Mouse (Mus musculus): ENCODE data around the gene Tjp3. TPM values are rescaled to one million over a fixed set of nuclear protein-coding genes. Genes with fewer than 3 reads are reported as not detected.

The Tjp3 gene
- polyA plus RNA-seq, 1 experiment from 2014 or later, result 0.35 TPM

DNA sequence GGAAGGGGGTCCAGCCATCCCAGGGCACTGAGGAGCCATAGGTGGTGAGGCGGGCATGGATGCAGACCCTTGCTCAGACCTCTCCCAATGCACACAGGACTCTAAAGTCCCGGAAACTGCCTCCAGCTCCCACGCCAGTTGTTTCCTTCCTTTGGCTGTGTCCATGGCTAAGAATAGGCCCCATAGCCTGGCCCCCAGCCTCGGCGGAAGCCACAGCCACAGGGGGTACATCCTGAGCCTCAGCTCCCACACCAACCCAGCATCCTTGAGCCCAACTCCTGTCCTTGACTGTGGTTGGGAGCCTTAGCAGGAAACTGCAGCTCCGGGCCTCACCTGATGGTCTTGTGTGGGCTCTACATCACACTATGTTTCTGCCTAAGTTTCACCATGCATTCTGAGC lies 35.5 kb upstream of the Tjp3 start:
- Histone ChIP-seq H3K36me3 (peaks cover 53% of the 10 kb centered on the region), H3K4me1 (replicated peaks) (peaks cover 63% of the 10 kb centered on the region)

DNA sequence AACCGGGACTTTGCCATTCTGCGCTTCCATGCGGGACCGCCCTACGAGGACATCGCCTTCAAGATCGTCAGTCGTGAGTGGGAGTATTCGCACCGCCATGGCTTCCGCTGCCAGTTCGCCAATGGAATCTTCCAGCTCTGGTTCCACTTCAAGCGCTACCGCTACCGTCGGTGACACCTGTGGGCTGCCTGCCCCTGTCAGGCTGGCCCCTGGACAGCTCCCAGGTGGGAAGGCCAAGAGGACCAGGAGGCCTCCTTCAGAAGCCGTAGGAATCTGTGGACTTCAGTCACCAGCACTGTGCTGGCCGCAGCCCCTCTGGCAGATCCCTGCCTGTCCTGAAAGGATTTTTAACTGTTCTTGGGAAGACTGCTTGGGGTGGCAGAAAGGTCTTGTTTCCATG lies 34.4 kb upstream of the Tjp3 start:
- ATAC-seq (ENCODE audit: low read depth) (no peak), DNase-seq (no peak)
- Histone ChIP-seq H3K9ac (no peak overlapping the region), H3K27me3 (no peaks in the 10 kb centered on the region), H3K27ac (peak overlapping the region; percentile 66; the same call in 1 of the 2 replicates), H3K36me3 (peaks cover 53% of the 10 kb centered on the region), H3K9me3 (replicated peaks) (no peaks in the 10 kb centered on the region), H3K4me1 (replicated peaks) (peaks cover 63% of the 10 kb centered on the region), H3K4me2 (no peak overlapping the region), H3K4me3 (replicated peaks) (no peak overlapping the region)
- WGBS (ENCODE audit: insufficient replicate concordance), result 92% methylated on average over 18 of the region's 18 CpGs

More for the DNA sequence above, 35.5 kb upstream of the Tjp3 start:
- Histone ChIP-seq H3K27me3 (no peaks in the 10 kb centered on the region), H3K9me3 (replicated peaks) (no peaks in the 10 kb centered on the region), H3K4me2 (0 out of 2 replicates have a peak overlapping the region, but pooled peaks have one; percentile 11), H3K27ac (peak overlapping the region; percentile 69), H3K9ac (no peak overlapping the region), H3K4me3 (replicated peaks) (no peak overlapping the region)
- ATAC-seq (ENCODE audit: low read depth) (no peak), DNase-seq (no peak)
- WGBS (ENCODE audit: insufficient replicate concordance), result 44% methylated on average over 6 of the region's 6 CpGs

DNA sequence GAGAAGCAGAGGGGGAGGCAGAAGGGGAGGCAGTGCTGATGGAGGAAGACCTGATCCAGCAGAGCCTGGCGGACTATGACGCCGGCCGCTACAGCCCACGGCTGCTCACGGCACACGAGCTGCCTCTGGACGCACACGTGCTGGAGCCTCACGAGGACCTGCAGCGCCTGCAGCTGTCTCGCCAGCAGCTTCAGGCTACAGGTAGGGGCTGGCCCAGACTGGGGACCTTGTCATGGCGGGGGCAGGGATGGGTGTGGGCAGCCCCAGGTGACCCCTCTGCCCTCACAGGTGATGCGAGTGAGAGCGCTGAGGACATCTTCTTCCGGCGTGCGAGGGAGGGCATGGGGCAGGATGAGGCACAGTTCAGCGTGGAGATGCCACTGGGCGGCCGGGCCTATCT lies 33.8 kb upstream of the Tjp3 start:
- Histone ChIP-seq H3K9me3 (replicated peaks) (no peaks in the 10 kb centered on the region), H3K4me2 (no peak overlapping the region), H3K4me1 (replicated peaks) (peaks cover 61% of the 10 kb centered on the region), H3K4me3 (replicated peaks) (no peak overlapping the region), H3K27me3 (no peaks in the 10 kb centered on the region), H3K9ac (no peak overlapping the region), H3K36me3 (peaks cover 53% of the 10 kb centered on the region), H3K27ac (no peak overlapping the region)
- 93% methylated on average over 21 of the region's 21 CpGs for WGBS (ENCODE audit: insufficient replicate concordance)
- ATAC-seq (ENCODE audit: low read depth), result no peak
- no peak for DNase-seq

DNA sequence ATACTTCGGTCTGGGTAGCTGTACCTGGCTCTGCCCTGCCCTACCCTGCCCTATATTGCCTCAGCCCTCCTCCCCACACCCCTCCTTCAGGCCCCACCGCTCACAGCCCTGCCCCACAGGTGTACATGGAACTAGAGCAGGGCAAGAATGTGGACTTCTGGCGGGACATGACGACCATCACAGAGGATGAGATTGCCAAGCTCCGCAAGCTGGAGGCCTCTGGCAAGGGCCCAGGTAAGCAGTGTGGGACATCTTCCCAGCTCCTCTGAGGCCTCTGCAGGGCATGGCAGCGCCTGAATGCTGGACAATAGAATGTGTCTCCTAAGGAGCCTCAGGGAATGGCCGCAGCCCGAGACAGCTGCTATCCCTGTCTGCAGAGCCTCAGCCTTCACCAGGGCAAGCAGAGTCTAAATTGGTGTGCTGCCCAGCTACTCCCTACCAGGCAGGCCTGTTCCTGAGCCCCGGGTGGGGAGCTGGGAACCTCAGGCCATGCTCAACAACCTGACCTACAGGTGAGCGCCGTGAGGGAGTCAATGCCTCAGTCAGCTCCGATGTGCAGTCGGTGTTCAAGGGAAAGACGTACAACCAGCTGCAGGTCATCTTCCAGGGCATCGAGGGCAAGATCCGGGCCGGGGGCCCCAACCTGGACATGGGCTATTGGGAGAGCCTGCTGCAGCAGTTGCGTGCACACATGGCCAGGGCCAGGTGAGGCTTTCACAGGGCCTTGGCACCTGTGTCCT lies 32.6 kb upstream of the Tjp3 start:
- no peaks in the 10 kb centered on the region for H3K27me3 ChIP-seq
- no peak overlapping the region for H3K27ac ChIP-seq
- no peak for ATAC-seq (ENCODE audit: low read depth)
- H3K9ac ChIP-seq, result no peak overlapping the region; the same call in 1 of the 2 replicates
- 95% methylated on average over 18 of the region's 18 CpGs for WGBS (ENCODE audit: insufficient replicate concordance)
- no peak overlapping the region for H3K4me2 ChIP-seq
- no peak overlapping the region for H3K4me3 ChIP-seq (replicated peaks)
- peaks cover 63% of the 10 kb centered on the region for H3K4me1 ChIP-seq (replicated peaks)
- DNase-seq, result no peak
- H3K9me3 ChIP-seq (replicated peaks), result no peaks in the 10 kb centered on the region
- peaks cover 54% of the 10 kb centered on the region for H3K36me3 ChIP-seq

DNA sequence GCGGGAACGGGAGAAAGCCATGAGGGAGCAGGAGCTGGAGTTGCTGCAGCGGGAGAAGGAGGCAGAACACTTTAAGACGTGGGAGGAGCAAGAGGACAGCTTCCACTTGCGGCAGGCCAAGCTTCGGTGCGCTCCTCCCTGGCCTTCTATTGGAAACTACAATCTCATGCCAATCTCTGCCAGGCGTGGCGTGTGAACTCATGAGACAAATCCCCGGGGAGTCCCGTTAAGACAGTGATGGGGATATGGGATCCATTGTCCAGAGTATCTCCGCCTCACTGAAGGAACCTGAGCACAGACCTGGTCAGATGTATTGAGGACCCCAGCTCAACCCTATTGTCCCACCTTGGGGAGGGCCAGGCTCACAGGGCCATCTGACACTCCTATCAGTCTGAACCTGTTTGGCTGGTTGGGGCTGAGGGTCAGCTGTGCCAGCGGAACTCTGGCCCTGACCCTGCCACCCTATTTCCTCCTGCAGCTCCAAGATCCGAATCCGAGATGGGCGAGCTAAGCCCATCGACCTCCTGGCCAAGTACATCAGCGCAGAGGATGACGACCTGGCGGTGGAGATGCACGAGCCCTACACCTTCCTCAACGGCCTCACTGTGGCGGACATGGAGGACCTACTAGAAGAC lies 31.9 kb upstream of the Tjp3 start:
- Histone ChIP-seq H3K4me3 (replicated peaks) (peak overlapping the region; percentile 99), H3K4me2 (no peak overlapping the region), H3K4me1 (replicated peaks) (peaks cover 64% of the 10 kb centered on the region), H3K27me3 (no peaks in the 10 kb centered on the region), H3K9ac (no peak overlapping the region; the same call in 1 of the 2 replicates), H3K9me3 (replicated peaks) (no peaks in the 10 kb centered on the region), H3K36me3 (peaks cover 61% of the 10 kb centered on the region), H3K27ac (no peak overlapping the region)
- DNase-seq (no peak), ATAC-seq (ENCODE audit: low read depth) (no peak)
- 89% methylated on average over 23 of the region's 23 CpGs for WGBS (ENCODE audit: insufficient replicate concordance)

DNA sequence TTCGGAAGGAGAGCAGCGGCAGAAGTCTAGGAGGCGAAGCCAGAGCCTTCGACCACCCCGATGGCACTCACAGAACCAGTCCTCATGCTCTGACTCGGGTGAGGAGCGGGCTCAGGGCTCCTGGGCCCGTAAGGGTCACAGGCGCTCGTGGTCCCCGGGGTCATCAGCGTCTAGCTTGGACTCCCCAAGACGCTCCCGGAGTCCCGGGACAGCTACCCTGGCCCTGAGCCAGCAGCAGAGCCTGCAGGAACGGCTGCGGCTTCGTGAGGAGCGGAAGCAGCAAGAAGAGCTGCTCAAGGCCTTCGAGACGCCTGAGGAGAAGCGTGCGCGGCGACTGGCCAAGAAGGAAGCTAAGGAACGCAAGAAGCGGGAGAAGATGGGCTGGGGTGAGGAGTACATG lies 31.1 kb upstream of the Tjp3 start:
- ATAC-seq (ENCODE audit: low read depth) (no peak), DNase-seq (no peak)
- Histone ChIP-seq H3K36me3 (peaks cover 69% of the 10 kb centered on the region), H3K27me3 (no peaks in the 10 kb centered on the region), H3K9ac (peak overlapping the region; percentile 97), H3K4me1 (replicated peaks) (peaks cover 64% of the 10 kb centered on the region), H3K4me3 (replicated peaks) (peak overlapping the region; percentile 99), H3K9me3 (replicated peaks) (no peaks in the 10 kb centered on the region), H3K4me2 (peak overlapping the region; percentile 95), H3K27ac (peak overlapping the region; percentile 78; the same call in 1 of the 2 replicates)
- WGBS (ENCODE audit: insufficient replicate concordance), result 94% methylated on average over 27 of the region's 27 CpGs

DNA sequence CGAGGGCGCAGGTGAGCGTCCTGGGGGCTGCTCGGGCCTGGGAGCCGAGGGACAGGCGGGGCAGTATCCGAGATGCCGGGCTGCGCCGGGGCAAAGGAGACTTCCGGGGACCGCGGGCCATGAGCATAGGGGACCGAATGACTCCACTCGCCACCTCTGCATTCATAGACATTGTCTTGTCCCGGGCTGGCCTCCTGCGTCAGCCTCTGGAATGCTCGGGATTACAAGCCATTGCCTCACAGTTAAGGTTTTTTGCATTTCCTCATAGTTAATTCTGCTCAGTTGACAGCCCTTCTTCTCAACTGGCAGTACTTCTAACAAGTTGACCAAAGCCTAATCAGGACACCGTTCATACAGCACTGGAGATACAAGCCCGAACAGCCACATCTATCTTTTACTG lies 30.1 kb upstream of the Tjp3 start:
- peak overlapping the region; percentile 95 for H3K4me2 ChIP-seq
- peaks cover 64% of the 10 kb centered on the region for H3K4me1 ChIP-seq (replicated peaks)
- peak overlapping the region; percentile 97 for H3K9ac ChIP-seq
- peaks cover 59% of the 10 kb centered on the region for H3K36me3 ChIP-seq
- H3K4me3 ChIP-seq (replicated peaks), result peak overlapping the region; percentile 99
- no peaks in the 10 kb centered on the region for H3K27me3 ChIP-seq
- H3K27ac ChIP-seq, result peak overlapping the region; percentile 78
- 1% methylated on average over 20 of the region's 20 CpGs for WGBS (ENCODE audit: insufficient replicate concordance)
- H3K9me3 ChIP-seq (replicated peaks), result no peaks in the 10 kb centered on the region
- ATAC-seq (ENCODE audit: low read depth) (no peak), DNase-seq (no peak)

DNA sequence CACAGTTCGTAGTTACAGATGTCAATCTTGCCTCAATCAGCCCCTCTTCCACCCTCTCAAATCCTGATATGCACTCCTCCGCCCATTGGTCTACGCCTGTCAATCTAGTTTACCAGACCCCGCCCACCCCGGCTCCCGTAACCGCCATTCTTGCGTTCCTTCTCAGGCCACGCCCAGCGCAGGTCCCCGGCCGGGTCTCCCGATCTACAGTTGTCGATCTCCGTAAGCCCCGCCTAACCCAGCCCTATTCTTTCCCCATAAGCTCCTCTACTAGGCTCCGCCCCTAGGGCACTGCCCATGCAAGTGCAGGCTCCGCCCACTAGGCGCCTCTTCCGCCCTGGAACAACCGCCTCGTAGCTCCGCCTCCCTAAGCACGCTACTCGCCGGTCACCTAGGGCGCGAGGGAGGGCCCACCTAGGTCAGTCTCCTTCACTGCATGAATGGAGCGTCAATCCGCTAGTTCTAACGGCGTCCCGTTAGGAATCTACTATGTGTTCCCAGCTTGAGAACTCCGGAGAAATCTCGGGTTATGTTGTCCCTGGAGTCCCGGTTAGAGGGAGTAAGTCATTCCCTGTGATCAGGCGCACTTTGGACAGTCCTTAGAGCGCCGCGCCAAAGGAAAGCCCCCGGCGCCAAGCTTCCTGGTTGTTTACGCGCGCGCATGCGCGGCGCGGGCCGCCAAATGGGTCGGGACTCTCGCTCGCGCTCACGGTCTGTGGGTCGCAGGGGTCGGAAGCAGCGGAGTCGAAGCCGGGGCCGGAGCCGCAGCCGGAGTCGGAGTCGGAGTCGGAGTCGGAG lies 29.4 kb upstream of the Tjp3 start, which contains the start of gene Cactin:
TSS of gene Cactin (plus strand) at position 554 of the 798 bp plus-strand sequence.
- Histone ChIP-seq H3K4me1 (replicated peaks) (peaks cover 64% of the 10 kb centered on the region), H3K9me3 (replicated peaks) (no peaks in the 10 kb centered on the region), H3K9ac (peak within 1 kb of the TSS; percentile 97), H3K27me3 (no peaks in the 10 kb centered on the region), H3K4me3 (replicated peaks) (peak within 1 kb of the TSS; percentile 99), H3K27ac (peak within 1 kb of the TSS; percentile 90), H3K4me2 (peak within 1 kb of the TSS; percentile 95), H3K36me3 (peaks cover 59% of the 10 kb centered on the region)
- DNase-seq (peak; percentile 100), ATAC-seq (ENCODE audit: low read depth) (peak; percentile 85)
- WGBS (ENCODE audit: insufficient replicate concordance), result under 1% methylated on average over 68 of the region's 68 CpGs

DNA sequence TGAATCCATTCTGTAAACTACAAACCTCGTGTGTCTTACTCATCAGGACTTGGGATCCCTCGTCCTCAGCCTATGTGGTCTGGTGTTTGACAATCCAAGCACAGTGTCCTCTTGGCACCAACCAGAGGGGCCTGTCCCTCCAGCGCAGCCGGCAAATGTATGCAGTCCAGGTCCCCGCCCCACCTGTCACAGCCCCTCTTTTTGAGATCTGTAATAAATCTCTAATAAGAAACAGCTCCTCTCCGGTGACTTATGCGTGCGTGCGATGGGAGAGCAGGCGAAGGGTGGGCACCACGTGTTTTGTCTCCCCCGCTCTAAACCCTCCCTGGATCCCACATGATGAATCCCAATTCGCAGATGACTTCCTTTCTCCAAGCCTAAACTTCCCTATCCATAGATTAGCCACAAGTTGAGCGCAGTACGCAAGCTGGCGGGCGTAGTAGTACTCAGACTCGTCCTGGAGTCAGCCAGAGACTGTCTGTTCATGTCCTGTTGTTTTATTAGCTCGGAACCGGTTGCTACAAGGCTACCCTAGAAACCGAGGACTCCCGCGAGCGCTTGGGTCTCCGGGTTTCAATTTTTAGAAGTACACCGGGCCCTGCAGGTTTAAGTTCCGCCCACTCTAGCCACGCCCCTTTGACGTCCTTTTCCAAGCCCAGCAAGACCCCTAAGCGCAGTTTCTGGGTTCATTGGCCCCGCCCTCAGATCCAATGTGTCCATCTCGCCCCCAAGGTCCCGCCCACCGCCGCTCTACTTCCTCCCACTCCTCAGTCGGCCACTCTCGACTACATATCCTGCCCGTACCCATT lies 28.6 kb upstream of the Tjp3 start:
- peak; percentile 96 for DNase-seq
- Histone ChIP-seq H3K27ac (peak overlapping the region; percentile 90), H3K36me3 (peaks cover 59% of the 10 kb centered on the region), H3K4me1 (replicated peaks) (peaks cover 67% of the 10 kb centered on the region), H3K4me2 (peak overlapping the region; percentile 95), H3K9me3 (replicated peaks) (no peaks in the 10 kb centered on the region), H3K27me3 (no peaks in the 10 kb centered on the region), H3K9ac (peak overlapping the region; percentile 80), H3K4me3 (replicated peaks) (peak overlapping the region; percentile 99)
- ATAC-seq (ENCODE audit: low read depth), result no peak
- WGBS (ENCODE audit: insufficient replicate concordance), result under 1% methylated on average over 38 of the region's 38 CpGs

DNA sequence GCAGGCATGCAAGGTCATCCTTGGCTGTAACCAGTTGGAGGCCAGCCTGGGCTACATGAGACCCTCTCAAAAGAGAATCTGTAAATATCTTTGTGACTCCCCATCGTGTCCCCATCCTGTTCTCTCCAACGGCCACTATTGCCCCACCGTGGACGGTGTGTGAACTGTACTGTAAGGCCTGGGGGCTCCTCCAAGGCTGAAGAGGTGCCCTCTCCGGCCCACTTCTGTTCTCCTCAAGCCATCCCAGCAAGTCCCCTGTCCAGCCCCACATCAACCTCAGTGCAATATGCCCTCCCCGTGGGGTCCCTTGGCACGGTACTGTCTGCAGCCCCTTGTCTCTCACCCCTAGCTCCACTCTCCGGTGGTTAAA lies 27.9 kb upstream of the Tjp3 start:
- peak overlapping the region; percentile 95 for H3K4me2 ChIP-seq
- H3K9ac ChIP-seq, result peak overlapping the region; percentile 80
- peaks cover 59% of the 10 kb centered on the region for H3K36me3 ChIP-seq
- no peaks in the 10 kb centered on the region for H3K27me3 ChIP-seq
- H3K4me3 ChIP-seq (replicated peaks), result peak overlapping the region; percentile 99
- peaks cover 67% of the 10 kb centered on the region for H3K4me1 ChIP-seq (replicated peaks)
- ATAC-seq (ENCODE audit: low read depth) (no peak), DNase-seq (no peak)
- H3K9me3 ChIP-seq (replicated peaks), result no peaks in the 10 kb centered on the region
- peak overlapping the region; percentile 90 for H3K27ac ChIP-seq
- 39% methylated on average over 8 of the region's 8 CpGs for WGBS (ENCODE audit: insufficient replicate concordance)

Measured in liver, embryonic 13.5 days (tissue).